In genomic region chr12:76817176-76817575, GRCm38 (mm10) we compare ENCODE assay signal across 19 mouse cellular contexts. TPM values are rescaled to one million over a fixed set of nuclear protein-coding genes. Genes with fewer than 3 reads are reported as not detected.
A peak's percentile ranks its signal among the peaks of the same experiment; 100 is the strongest.
DNase-seq lines count a peak whose midpoint lies in the region; ATAC-seq and TF ChIP-seq lines count a peak whose summit lies in the region.
"Had no signal": no experiment of that assay in that cellular context is flagged by ENCODE, and none has a peak within 500 bp of the region (broad histone marks: within the 10 kb centered on the region; RNA-seq: fewer than 3 reads in every experiment).

No protein-coding gene starts in this region.

- H3K4me2 ChIP-seq in kidney, embryonic 15.5 days, result no peak overlapping the region
- H3K4me2 ChIP-seq in stomach, embryonic 15.5 days, result no peak overlapping the region
- no peak overlapping the region for H3K4me2 ChIP-seq in stomach, postnatal 0 days (replicated peaks; ENCODE audit: low read depth)
- H3K4me2 ChIP-seq: hindbrain, embryonic 12.5 days; liver, embryonic 15.5 days; midbrain, embryonic 13.5 days had no signal

- peaks cover 23% of the 10 kb centered on the region for H3K27me3 ChIP-seq in kidney, embryonic 15.5 days
- no peaks in the 10 kb centered on the region for H3K27me3 ChIP-seq in kidney, adult 2 months (replicated peaks; ENCODE audit: control insufficient read depth, insufficient read depth, low read length)
- no peaks in the 10 kb centered on the region for H3K27me3 ChIP-seq in stomach, embryonic 15.5 days (replicated peaks)
- no peaks in the 10 kb centered on the region for H3K27me3 ChIP-seq in stomach, postnatal 0 days (ENCODE audit: control insufficient read depth, insufficient read depth, low read length)
- H3K27me3 ChIP-seq in embryonic facial prominence, embryonic 10.5 days (replicated peaks; ENCODE audit: low read depth, poor library complexity, severe bottlenecking), result peaks cover 49% of the 10 kb centered on the region

- no peak for TF ChIP-seq CTCF in kidney, adult 2 months (conservative IDR thresholded peaks at IDR 0.05; ENCODE audit: insufficient read depth, insufficient read length, low read depth, low read length)
- TF ChIP-seq CTCF in stomach, postnatal 0 days (IDR thresholded peaks at IDR 0.05; ENCODE audit: low read depth), result no peak

- H3K4me3 ChIP-seq in kidney, embryonic 15.5 days (replicated peaks), result no peak overlapping the region
- no peak overlapping the region for H3K4me3 ChIP-seq in kidney, adult 2 months (ENCODE audit: insufficient read depth, low read depth, low read length)
- H3K4me3 ChIP-seq in stomach, embryonic 15.5 days (replicated peaks), result no peak overlapping the region
- no peak overlapping the region for H3K4me3 ChIP-seq in stomach, postnatal 0 days (ENCODE audit: low read depth, low read length)
- H3K4me3 ChIP-seq in embryonic facial prominence, embryonic 10.5 days, result no peak overlapping the region
- H3K4me3 ChIP-seq: hindbrain, embryonic 12.5 days; liver, embryonic 15.5 days; midbrain, embryonic 13.5 days had no signal

- peaks cover 38% of the 10 kb centered on the region for H3K4me1 ChIP-seq in kidney, embryonic 15.5 days
- no peaks in the 10 kb centered on the region for H3K4me1 ChIP-seq in kidney, adult 2 months (ENCODE audit: control insufficient read depth, insufficient read depth, low read length)
- peaks cover 30% of the 10 kb centered on the region for H3K4me1 ChIP-seq in stomach, embryonic 15.5 days
- H3K4me1 ChIP-seq in stomach, postnatal 0 days (replicated peaks; ENCODE audit: control insufficient read depth, insufficient read depth), result peaks cover 9% of the 10 kb centered on the region; the same call in 1 of the 2 replicates
- H3K4me1 ChIP-seq in embryonic facial prominence, embryonic 10.5 days, result peaks cover 59% of the 10 kb centered on the region

- 59% methylated on average over 4 of the region's 4 CpGs for WGBS in kidney, embryonic 15.5 days
- WGBS in kidney, adult 2 months, result 65% methylated on average over 4 of the region's 4 CpGs
- 50% methylated on average over 4 of the region's 4 CpGs for WGBS in stomach, embryonic 15.5 days
- WGBS in stomach, postnatal 0 days, result 54% methylated on average over 4 of the region's 4 CpGs
- 55% methylated on average over 4 of the region's 4 CpGs for WGBS in embryonic facial prominence, embryonic 10.5 days

- no peaks in the 10 kb centered on the region for H3K9me3 ChIP-seq in kidney, embryonic 15.5 days (replicated peaks)
- H3K9me3 ChIP-seq in stomach, embryonic 15.5 days, result no peaks in the 10 kb centered on the region
- no peaks in the 10 kb centered on the region for H3K9me3 ChIP-seq in stomach, postnatal 0 days (ENCODE audit: control insufficient read depth, low read length)
- H3K9me3 ChIP-seq in embryonic facial prominence, embryonic 10.5 days, result no peaks in the 10 kb centered on the region
- H3K9me3 ChIP-seq: hindbrain, embryonic 12.5 days; liver, embryonic 15.5 days; midbrain, embryonic 13.5 days had no signal

- DNase-seq in kidney, adult 2 months, result no peak
- DNase-seq in stomach, postnatal 0 days (ENCODE audit: low spot score), result no peak
- DNase-seq in embryonic facial prominence, embryonic 10.5 days (ENCODE audit: low spot score), result no peak
- DNase-seq in right cerebral cortex, postnatal 36 days (ENCODE audit: low spot score in 2 of 2), result no peak
- DNase-seq: forebrain, postnatal 0 days; gastrocnemius, postnatal 14 days; kidney, postnatal 14 days; layer of hippocampus, adult 9-11 months; retina, postnatal 1 day had no signal

- H3K27ac ChIP-seq in kidney, embryonic 15.5 days, result 0 out of 2 replicates have a peak overlapping the region, but pooled peaks have one; percentile 18
- no peak overlapping the region for H3K27ac ChIP-seq in kidney, adult 2 months (ENCODE audit: insufficient read depth, low read depth, low read length)
- peak overlapping the region; percentile 86; the same call in 1 of the 2 replicates for H3K27ac ChIP-seq in stomach, embryonic 15.5 days
- H3K27ac ChIP-seq in stomach, postnatal 0 days (replicated peaks), result no peak overlapping the region
- 0 out of 2 replicates have a peak overlapping the region, but pooled peaks have one; percentile 48 for H3K27ac ChIP-seq in embryonic facial prominence, embryonic 10.5 days (replicated peaks)
- H3K27ac ChIP-seq: hindbrain, embryonic 12.5 days; liver, embryonic 15.5 days; macrophage; midbrain, embryonic 13.5 days had no signal

- no peak overlapping the region for H3K9ac ChIP-seq in kidney, embryonic 15.5 days
- no peak overlapping the region for H3K9ac ChIP-seq in stomach, embryonic 15.5 days
- no peak overlapping the region for H3K9ac ChIP-seq in stomach, postnatal 0 days (ENCODE audit: low read length)
- H3K9ac ChIP-seq: forebrain, postnatal 0 days; hindbrain, embryonic 12.5 days; liver, embryonic 15.5 days; midbrain, embryonic 13.5 days had no signal

- TF ChIP-seq EP300 in stomach, postnatal 0 days (optimal IDR thresholded peaks at IDR 0.05), result no peak

- TF ChIP-seq POLR2A in kidney, adult 2 months (IDR thresholded peaks at IDR 0.05; ENCODE audit: low read depth, low read length), result no peak

- no peak for ATAC-seq in kidney, embryonic 15.5 days (replicated peaks; ENCODE audit: low FRiP score)
- ATAC-seq in stomach, embryonic 15.5 days (ENCODE audit: insufficient read depth, low FRiP score, low read depth), result no peak
- no peak for ATAC-seq in stomach, postnatal 0 days (ENCODE audit: low FRiP score, low TSS enrichment)
- no peak for ATAC-seq in activated CD4-positive, CD25-positive, alpha-beta regulatory T cell, adult 4 months
- ATAC-seq: forebrain, postnatal 0 days; intestine, embryonic 16.5 days; midbrain, embryonic 13.5 days had no signal

- no peaks in the 10 kb centered on the region for H3K36me3 ChIP-seq in kidney, embryonic 15.5 days
- H3K36me3 ChIP-seq in kidney, adult 2 months (ENCODE audit: control insufficient read depth, insufficient read depth, low read length), result no peaks in the 10 kb centered on the region
- peaks cover 4% of the 10 kb centered on the region; the same call in 1 of the 2 replicates for H3K36me3 ChIP-seq in stomach, embryonic 15.5 days
- H3K36me3 ChIP-seq in stomach, postnatal 0 days (ENCODE audit: control insufficient read depth, insufficient read depth, low read length), result no peaks in the 10 kb centered on the region
- H3K36me3 ChIP-seq in embryonic facial prominence, embryonic 10.5 days (replicated peaks), result no peaks in the 10 kb centered on the region
- H3K36me3 ChIP-seq: G1E; hindbrain, embryonic 12.5 days; liver, embryonic 15.5 days; midbrain, embryonic 13.5 days had no signal

RNA-seq across cellular contexts. Expression of gene Rab15, which starts 5.5 kb away (rescaled TPM):
- 10.9 and 11.1 TPM in 2 replicates for polyA plus RNA-seq in kidney, embryonic 15.5 days (2015; fragmentation: Nextera tagmentation; extraction: Ambion mirVana)
- polyA plus RNA-seq in kidney, adult 2 months (2012; rRNA removed), result 4.4 and 4.7 TPM in 2 replicates
- polyA plus RNA-seq in stomach, embryonic 15.5 days (2015; fragmentation: Nextera tagmentation; extraction: Ambion mirVana), result 32.3 and 37.8 TPM in 2 replicates
- 24.0 and 27.2 TPM in 2 replicates for polyA plus RNA-seq in stomach, postnatal 0 days (2015; fragmentation: Nextera tagmentation; extraction: Ambion mirVana)
- polyA plus RNA-seq in embryonic facial prominence, embryonic 10.5 days (2016; fragmentation: Nextera tagmentation; extraction: Ambion mirVana), result 15.7 and 17.3 TPM in 2 replicates
- polyA plus RNA-seq in activated CD4-positive, CD25-positive, alpha-beta regulatory T cell, adult 4 months (2017; shearing (Covaris generic)), result not detected
- polyA plus RNA-seq: G1E had no signal

RNA-seq across cellular contexts. Expression of gene Gpx2, which starts 21.8 kb away (rescaled TPM):
- 4.0 TPM in 1 of 2 replicates, not detected in the other for polyA plus RNA-seq in kidney, embryonic 15.5 days (2015; fragmentation: Nextera tagmentation; extraction: Ambion mirVana)
- polyA plus RNA-seq in kidney, adult 2 months (2012; rRNA removed), result 0.08 and 0.33 TPM in 2 replicates
- polyA plus RNA-seq in stomach, embryonic 15.5 days (2015; fragmentation: Nextera tagmentation; extraction: Ambion mirVana), result 87.7 and 108 TPM in 2 replicates
- polyA plus RNA-seq in stomach, postnatal 0 days (2015; fragmentation: Nextera tagmentation; extraction: Ambion mirVana), result 217 and 236 TPM in 2 replicates
- 0.55 and 1.3 TPM in 2 replicates for polyA plus RNA-seq in embryonic facial prominence, embryonic 10.5 days (2016; fragmentation: Nextera tagmentation; extraction: Ambion mirVana)
- not detected for polyA plus RNA-seq in activated CD4-positive, CD25-positive, alpha-beta regulatory T cell, adult 4 months (2017; shearing (Covaris generic))
- polyA plus RNA-seq: G1E; liver, embryonic 15.5 days; macrophage; midbrain, embryonic 13.5 days; neural tube, embryonic 14.5 days had no signal

RNA-seq across cellular contexts. Expression of gene Fntb, which starts 51.8 kb away (rescaled TPM):
- 37.5 and 43.7 TPM in 2 replicates for polyA plus RNA-seq in kidney, embryonic 15.5 days (2015; fragmentation: Nextera tagmentation; extraction: Ambion mirVana)
- 13.2 TPM in 2 replicates for polyA plus RNA-seq in kidney, adult 2 months (2012; rRNA removed)
- 33.7 and 35.7 TPM in 2 replicates for polyA plus RNA-seq in stomach, embryonic 15.5 days (2015; fragmentation: Nextera tagmentation; extraction: Ambion mirVana)
- 22.4 and 23.8 TPM in 2 replicates for polyA plus RNA-seq in stomach, postnatal 0 days (2015; fragmentation: Nextera tagmentation; extraction: Ambion mirVana)
- 50.3 and 50.4 TPM in 2 replicates for polyA plus RNA-seq in embryonic facial prominence, embryonic 10.5 days (2016; fragmentation: Nextera tagmentation; extraction: Ambion mirVana)
- 10 to 100 TPM; 16.5 to 22.9 TPM for polyA plus RNA-seq in activated CD4-positive, CD25-positive, alpha-beta regulatory T cell, adult 4 months (2017; shearing (Covaris generic))

RNA-seq across cellular contexts. Expression of gene Churc1, which starts 51.8 kb away (rescaled TPM):
- 118 and 129 TPM in 2 replicates for polyA plus RNA-seq in kidney, embryonic 15.5 days (2015; fragmentation: Nextera tagmentation; extraction: Ambion mirVana)
- 71.3 and 105 TPM in 2 replicates for polyA plus RNA-seq in kidney, adult 2 months (2012; rRNA removed)
- 145 and 147 TPM in 2 replicates for polyA plus RNA-seq in stomach, embryonic 15.5 days (2015; fragmentation: Nextera tagmentation; extraction: Ambion mirVana)
- 161 and 163 TPM in 2 replicates for polyA plus RNA-seq in stomach, postnatal 0 days (2015; fragmentation: Nextera tagmentation; extraction: Ambion mirVana)
- polyA plus RNA-seq in embryonic facial prominence, embryonic 10.5 days (2016; fragmentation: Nextera tagmentation; extraction: Ambion mirVana), result 97.1 and 101 TPM in 2 replicates
- polyA plus RNA-seq in activated CD4-positive, CD25-positive, alpha-beta regulatory T cell, adult 4 months (2017; shearing (Covaris generic)), result 100 to 1,000 TPM; 149 to 159 TPM

Comparison
In these comparisons a context has a peak if more than half of its experiments do, and no peak if none do; other contexts are left out.
1. H3K27ac ChIP-seq: peak in kidney, embryonic 15.5 days (single experiment), stomach, embryonic 15.5 days (single experiment) and embryonic facial prominence, embryonic 10.5 days (single experiment); none in kidney, adult 2 months (single experiment) and stomach, postnatal 0 days (single experiment).
2. RNA of gene Gpx2, which starts 21.8 kb away (polyA plus RNA-seq): 217 to 236 TPM in stomach, postnatal 0 days and 87.7 to 108 TPM in stomach, embryonic 15.5 days; 0.55 to 1.3 TPM in embryonic facial prominence, embryonic 10.5 days, 4.0 TPM in kidney, embryonic 15.5 days, 0.08 to 0.33 TPM in kidney, adult 2 months and not detected in activated CD4-positive, CD25-positive, alpha-beta regulatory T cell, adult 4 months; every median in the first group is over 10 times any median in the second.